Mouse (Mus musculus): ENCODE measurements around the gene Il31ra.

Gene Il31ra

GRCm38 (mm10) chr13:112510437-112511212 is 83.5 kb downstream of the Il31ra start:
- no peak for DNase-seq (ENCODE audit: low read depth in 1 of 2, low spot score in 2 of 2)

GRCm38 (mm10) chr13:112509465-112509864 is 84.7 kb downstream of the Il31ra start:
- no peak for DNase-seq (ENCODE audit: low read depth in 1 of 2, low spot score in 2 of 2)

GRCm38 (mm10) chr13:112508487-112508886 is 85.7 kb downstream of the Il31ra start:
- no peak for DNase-seq (ENCODE audit: low read depth in 1 of 2, low spot score in 2 of 2)

GRCm38 (mm10) chr13:112507691-112508090 is 86.5 kb downstream of the Il31ra start:
- DNase-seq (ENCODE audit: low read depth in 1 of 2, low spot score in 2 of 2) = no peak

GRCm38 (mm10) chr13:112506766-112507165 is 87.4 kb downstream of the Il31ra start:
- DNase-seq (ENCODE audit: low read depth in 1 of 2, low spot score in 2 of 2) = no peak

GRCm38 (mm10) chr13:112505436-112505835 is 88.7 kb downstream of the Il31ra start:
- DNase-seq (ENCODE audit: low read depth in 1 of 2, low spot score in 2 of 2) = no peak

- no peak for DNase-seq (ENCODE audit: low read depth in 1 of 2, low spot score in 2 of 2)
Observed at GRCm38 (mm10) chr13:112503846-112504245, 90.3 kb downstream of the Il31ra start.

GRCm38 (mm10) chr13:112500466-112500865 is 93.7 kb downstream of the Il31ra start:
- DNase-seq (ENCODE audit: low read depth in 1 of 2, low spot score in 2 of 2) = no peak

- no peak for DNase-seq (ENCODE audit: low read depth in 1 of 2, low spot score in 2 of 2)
Observed at GRCm38 (mm10) chr13:112500027-112500426, 94.1 kb downstream of the Il31ra start.

- no peak for DNase-seq (ENCODE audit: low read depth in 1 of 2, low spot score in 2 of 2)
Observed at GRCm38 (mm10) chr13:112494590-112494989, 99.6 kb downstream of the Il31ra start.

GRCm38 (mm10) chr13:112492285-112492678 is 101.9 kb downstream of the Il31ra start:
- no peak for DNase-seq (ENCODE audit: low read depth in 1 of 2, low spot score in 2 of 2)

- no peak for DNase-seq (ENCODE audit: low read depth in 1 of 2, low spot score in 2 of 2)
Observed at GRCm38 (mm10) chr13:112491636-112492284, 102.4 kb downstream of the Il31ra start.

GRCm38 (mm10) chr13:112490036-112490435 is 104.1 kb downstream of the Il31ra start:
- DNase-seq (ENCODE audit: low read depth in 1 of 2, low spot score in 2 of 2) = no peak

GRCm38 (mm10) chr13:112486676-112487075 is 107.5 kb downstream of the Il31ra start:
- DNase-seq (ENCODE audit: low read depth in 1 of 2, low spot score in 2 of 2) = no peak

GRCm38 (mm10) chr13:112486236-112486635 is 107.9 kb downstream of the Il31ra start:
- DNase-seq (ENCODE audit: low read depth in 1 of 2, low spot score in 2 of 2) = no peak

GRCm38 (mm10) chr13:112483015-112483414 is 111.1 kb downstream of the Il31ra start:
- DNase-seq (ENCODE audit: low read depth in 1 of 2, low spot score in 2 of 2) = no peak

- no peak for DNase-seq (ENCODE audit: low read depth in 1 of 2, low spot score in 2 of 2)
Observed at GRCm38 (mm10) chr13:112482525-112482924, 111.6 kb downstream of the Il31ra start.

GRCm38 (mm10) chr13:112479926-112480325 is 114.2 kb downstream of the Il31ra start:
- DNase-seq (ENCODE audit: low read depth in 1 of 2, low spot score in 2 of 2) = no peak

GRCm38 (mm10) chr13:112479032-112479431 is 115.1 kb downstream of the Il31ra start:
- no peak for DNase-seq (ENCODE audit: low read depth in 1 of 2, low spot score in 2 of 2)

GRCm38 (mm10) chr13:112473757-112474755 is 120.1 kb downstream of the Il31ra start:
- DNase-seq (ENCODE audit: low read depth in 1 of 2, low spot score in 2 of 2) = no peak

- DNase-seq (ENCODE audit: low read depth in 1 of 2, low spot score in 2 of 2) = no peak
Observed at GRCm38 (mm10) chr13:112472401-112473023, 121.6 kb downstream of the Il31ra start.

Measured in monocyte, adult 2 months (primary cell).